In the genomic region with DNA sequence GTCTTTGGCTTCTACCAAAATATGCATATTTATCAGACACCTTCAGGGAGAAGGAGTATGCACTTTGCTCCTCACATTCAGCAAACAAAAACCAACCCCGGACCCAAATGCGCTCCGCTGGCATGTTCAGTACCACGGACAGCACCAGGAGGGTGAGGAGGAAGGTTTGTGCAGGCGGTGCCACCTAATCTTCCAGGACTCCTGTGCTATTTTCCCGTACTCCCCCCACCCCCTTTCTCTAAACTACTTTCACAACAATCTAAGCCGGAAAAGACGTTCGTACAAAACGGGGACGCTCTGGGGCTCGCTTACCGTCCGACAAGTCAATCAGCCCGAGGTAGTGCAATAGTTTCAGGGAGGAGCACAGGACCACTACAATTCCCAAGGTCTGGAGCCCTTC, we compare ENCODE assay signal across 8 mouse cellular contexts.
DNase-seq lines count a peak whose midpoint lies in the region; ATAC-seq and TF ChIP-seq lines count a peak whose summit lies in the region.

No protein-coding gene starts in this region.

- ATAC-seq in hindbrain, embryonic 13.5 days (ENCODE audit: low FRiP score) = no peak
- no peak for ATAC-seq in liver, postnatal 0 days

- H3K27ac ChIP-seq in embryonic facial prominence, embryonic 10.5 days (replicated peaks) = no peak overlapping the region
- no peak overlapping the region for H3K27ac ChIP-seq in hindbrain, embryonic 13.5 days
- H3K27ac ChIP-seq in liver, postnatal 0 days (ENCODE audit: low read depth) = no peak overlapping the region

- no peak for TF ChIP-seq EP300 in liver, postnatal 0 days (IDR thresholded peaks at IDR 0.05; ENCODE audit: low read depth)

- TF ChIP-seq CTCF in liver, postnatal 0 days (IDR thresholded peaks at IDR 0.05; ENCODE audit: low read depth) = no peak

- no peaks in the 10 kb centered on the region for H3K36me3 ChIP-seq in embryonic facial prominence, embryonic 10.5 days (replicated peaks)
- H3K36me3 ChIP-seq in hindbrain, embryonic 13.5 days = no peaks in the 10 kb centered on the region
- no peaks in the 10 kb centered on the region for H3K36me3 ChIP-seq in liver, postnatal 0 days (replicated peaks; ENCODE audit: insufficient read depth, low read length)

- peak; percentile 10 for DNase-seq in A20 (ENCODE audit: low read depth, low spot score)
- DNase-seq in ES-CJ7 (ENCODE audit: low read depth, low spot score) = peak; percentile 69
- peak; percentile 82 for DNase-seq in embryonic facial prominence, embryonic 10.5 days (ENCODE audit: low spot score)
- peak; percentile 46 for DNase-seq in liver, postnatal 0 days
- peak; percentile 68 for DNase-seq in retina, postnatal 1 day
- DNase-seq in left cerebral cortex, adult 9 months (ENCODE audit: low spot score in 2 of 2) = no peak
- no peak for DNase-seq in layer of hippocampus, postnatal 14 days (ENCODE audit: low spot score in 2 of 2)

- H3K4me1 ChIP-seq in embryonic facial prominence, embryonic 10.5 days = peaks cover 17% of the 10 kb centered on the region
- H3K4me1 ChIP-seq in hindbrain, embryonic 13.5 days (replicated peaks) = peaks cover 12% of the 10 kb centered on the region
- H3K4me1 ChIP-seq in liver, postnatal 0 days (ENCODE audit: insufficient read depth) = no peaks in the 10 kb centered on the region

- peak overlapping the region; percentile 43 for H3K4me2 ChIP-seq in hindbrain, embryonic 13.5 days
- H3K4me2 ChIP-seq in liver, postnatal 0 days (ENCODE audit: low read depth, low read length) = no peak overlapping the region

- 3% methylated on average over 15 of the region's 15 CpGs for WGBS in embryonic facial prominence, embryonic 10.5 days
- 2% methylated on average over 15 of the region's 15 CpGs for WGBS in hindbrain, embryonic 13.5 days
- WGBS in liver, postnatal 0 days (ENCODE audit: insufficient replicate concordance) = 2% methylated on average over 15 of the region's 15 CpGs

- 0 out of 2 replicates have a peak overlapping the region, but pooled peaks have one; percentile 14 for H3K9ac ChIP-seq in hindbrain, embryonic 13.5 days
- no peak overlapping the region for H3K9ac ChIP-seq in liver, postnatal 0 days (replicated peaks)

- peaks cover 18% of the 10 kb centered on the region for H3K27me3 ChIP-seq in embryonic facial prominence, embryonic 10.5 days (replicated peaks; ENCODE audit: low read depth, poor library complexity, severe bottlenecking)
- H3K27me3 ChIP-seq in hindbrain, embryonic 13.5 days = peaks cover 17% of the 10 kb centered on the region
- 0 out of 2 replicates have a peak, but pooled peaks cover 5% of the 10 kb centered on the region for H3K27me3 ChIP-seq in liver, postnatal 0 days (ENCODE audit: insufficient read depth, low read length)

- no peak overlapping the region for H3K4me3 ChIP-seq in embryonic facial prominence, embryonic 10.5 days
- peak overlapping the region; percentile 18 for H3K4me3 ChIP-seq in hindbrain, embryonic 13.5 days
- no peak overlapping the region for H3K4me3 ChIP-seq in liver, postnatal 0 days (ENCODE audit: low read depth, low read length)

- no peaks in the 10 kb centered on the region for H3K9me3 ChIP-seq in embryonic facial prominence, embryonic 10.5 days
- H3K9me3 ChIP-seq in hindbrain, embryonic 13.5 days = no peaks in the 10 kb centered on the region
- no peaks in the 10 kb centered on the region for H3K9me3 ChIP-seq in liver, postnatal 0 days (ENCODE audit: low read length)

Comparison
In these comparisons a context has a peak if more than half of its experiments do, and no peak if none do; other contexts are left out.
1. DNase-seq: peak in A20 (single experiment), ES-CJ7 (single experiment), embryonic facial prominence, embryonic 10.5 days (single experiment), liver, postnatal 0 days (single experiment) and retina, postnatal 1 day (single experiment); none in left cerebral cortex, adult 9 months (0 of 2) and layer of hippocampus, postnatal 14 days (0 of 2).